Mouse (Mus musculus): ENCODE measurements around the gene Cct3. TPM values are rescaled to one million over a fixed set of nuclear protein-coding genes. Genes with fewer than 3 reads are reported as not detected.

Cct3 gene
- total RNA-seq, 1 experiment from 2014 or later, result 372 TPM

Other genes with a start within 250 kb of the Cct3 start
- gene Naxe, start 238.6 kb upstream of the Cct3 start, total RNA-seq (2017), result 37.1 and 45.2 TPM in 2 replicates
- gene Ttc24, start 218.8 kb upstream of the Cct3 start, total RNA-seq (2017), result not detected in 2 replicates
- 12.1 and 15.8 TPM in 2 replicates for gene Iqgap3, start 215.1 kb upstream of the Cct3 start, total RNA-seq (2017)
- 31.1 and 33.3 TPM in 2 replicates for gene Mef2d, start 154.7 kb upstream of the Cct3 start, total RNA-seq (2017)
- gene Rhbg, start 42.4 kb upstream of the Cct3 start, total RNA-seq (2017), result 0.56 TPM in 1 of 2 replicates, not detected in the other
- gene Gm38392, start 9.9 kb upstream of the Cct3 start, total RNA-seq (2017), result not detected in 2 replicates
- gene Tsacc, start 117 bp upstream of the Cct3 start, total RNA-seq (2017), result 1.6 and 6.4 TPM in 2 replicates
- gene Glmp, start 27.9 kb downstream of the Cct3 start, total RNA-seq (2017), result 10.3 and 28.6 TPM in 2 replicates
- gene Tmem79, start 39.0 kb downstream of the Cct3 start, total RNA-seq (2017), result 0.94 and 1.2 TPM in 2 replicates
- gene Smg5, start 39.1 kb downstream of the Cct3 start, total RNA-seq (2017), result 53.1 and 53.7 TPM in 2 replicates
- not detected in 2 replicates for gene Paqr6, start 67.5 kb downstream of the Cct3 start, total RNA-seq (2017)
- not detected in 2 replicates for gene Bglap3, start 75.6 kb downstream of the Cct3 start, total RNA-seq (2017)
- not detected in 2 replicates for gene Bglap2, start 81.6 kb downstream of the Cct3 start, total RNA-seq (2017)
- gene Bglap, start 87.3 kb downstream of the Cct3 start, total RNA-seq (2017), result not detected in 2 replicates
- 60.8 and 97.2 TPM in 2 replicates for gene Pmf1, start 113.2 kb downstream of the Cct3 start, total RNA-seq (2017)
- 11.5 and 15.6 TPM in 2 replicates for gene Slc25a44, start 128.0 kb downstream of the Cct3 start, total RNA-seq (2017)
- 4.3 and 18.6 TPM in 2 replicates for gene Sema4a, start 164.1 kb downstream of the Cct3 start, total RNA-seq (2017)
- 7.1 and 21.5 TPM in 2 replicates for gene Lmna, start 212.8 kb downstream of the Cct3 start, total RNA-seq (2017)
- 17.8 and 18.9 TPM in 2 replicates for gene Mex3a, start 235.3 kb downstream of the Cct3 start, total RNA-seq (2017)